In the genomic region with DNA sequence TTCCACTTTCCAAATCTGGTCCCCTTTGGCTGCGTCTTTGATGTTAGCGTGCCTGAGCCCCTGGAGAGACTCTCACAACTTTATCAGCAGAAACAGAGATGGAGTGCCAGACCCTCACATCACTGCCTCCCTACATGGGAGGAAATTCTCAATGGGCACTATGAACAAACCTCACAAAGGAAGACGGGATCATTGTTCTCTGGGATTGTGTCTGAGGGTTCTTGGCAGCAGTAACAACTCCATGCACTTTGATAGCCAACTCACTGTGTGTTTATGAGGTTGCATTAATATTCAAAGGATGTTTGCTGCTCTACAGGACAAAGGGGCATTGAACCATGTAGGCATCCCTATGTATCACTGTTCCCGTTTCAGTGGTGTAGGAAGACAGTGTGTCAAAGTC, we compare ENCODE assay signal across 23 mouse cellular contexts.
DNase-seq lines count a peak whose midpoint lies in the region; ATAC-seq lines count a peak whose summit lies in the region.
"Had no signal": no experiment of that assay in that cellular context is flagged by ENCODE, and none has a peak within 500 bp of the region (broad histone marks: within the 10 kb centered on the region; RNA-seq: fewer than 3 reads in every experiment).

No protein-coding gene starts in this region.

- H3K9me3 ChIP-seq in forebrain, embryonic 14.5 days (replicated peaks; ENCODE audit: control insufficient read depth, low read length): no peaks in the 10 kb centered on the region
- no peaks in the 10 kb centered on the region for H3K9me3 ChIP-seq in forebrain, embryonic 15.5 days
- no peaks in the 10 kb centered on the region for H3K9me3 ChIP-seq in hindbrain, embryonic 14.5 days (ENCODE audit: control insufficient read depth, low read length)
- H3K9me3 ChIP-seq in hindbrain, embryonic 12.5 days (replicated peaks): no peaks in the 10 kb centered on the region
- H3K9me3 ChIP-seq in midbrain, embryonic 15.5 days: no peaks in the 10 kb centered on the region
- no peaks in the 10 kb centered on the region for H3K9me3 ChIP-seq in midbrain, embryonic 10.5 days (replicated peaks)
- H3K9me3 ChIP-seq: embryonic facial prominence, embryonic 13.5 days; forebrain, embryonic 12.5 days; heart, embryonic 13.5 days; hindbrain, embryonic 15.5 days had no signal

- DNase-seq in forebrain, embryonic 14.5 days (ENCODE audit: low spot score): peak; percentile 17
- no peak for DNase-seq in hindbrain, embryonic 14.5 days (ENCODE audit: low spot score)
- DNase-seq in midbrain, embryonic 10.5 days (ENCODE audit: low spot score): no peak
- DNase-seq in liver: no peak
- DNase-seq: adrenal gland, postnatal 25 days; B cell, adult 2 months; cerebellum, adult 11-12 months; cerebellum, adult 9-10 months; cerebellum, postnatal 25 days; gastrocnemius, postnatal 10 days; heart, adult 2 months; heart, postnatal 4 days had no signal

- H3K27ac ChIP-seq in forebrain, embryonic 14.5 days (ENCODE audit: low read depth, low read length): no peak overlapping the region
- H3K27ac ChIP-seq in forebrain, embryonic 15.5 days (replicated peaks): no peak overlapping the region
- no peak overlapping the region; the same call in 1 of the 2 replicates for H3K27ac ChIP-seq in hindbrain, embryonic 14.5 days
- no peak overlapping the region for H3K27ac ChIP-seq in hindbrain, embryonic 12.5 days
- H3K27ac ChIP-seq in midbrain, embryonic 15.5 days: no peak overlapping the region
- H3K27ac ChIP-seq in midbrain, embryonic 10.5 days (replicated peaks): no peak overlapping the region
- H3K27ac ChIP-seq: embryonic facial prominence, embryonic 13.5 days; forebrain, embryonic 12.5 days; heart, adult 2 months; heart, embryonic 13.5 days; hindbrain, embryonic 15.5 days had no signal

- no peak overlapping the region for H3K4me2 ChIP-seq in forebrain, embryonic 14.5 days (ENCODE audit: low read length)
- H3K4me2 ChIP-seq in forebrain, embryonic 15.5 days (replicated peaks): no peak overlapping the region
- no peak overlapping the region for H3K4me2 ChIP-seq in hindbrain, embryonic 14.5 days (replicated peaks)
- no peak overlapping the region for H3K4me2 ChIP-seq in hindbrain, embryonic 12.5 days (replicated peaks)
- H3K4me2 ChIP-seq in midbrain, embryonic 15.5 days: no peak overlapping the region
- H3K4me2 ChIP-seq: embryonic facial prominence, embryonic 13.5 days; forebrain, embryonic 12.5 days; heart, embryonic 13.5 days; hindbrain, embryonic 15.5 days had no signal

- no peak overlapping the region for H3K4me3 ChIP-seq in forebrain, embryonic 14.5 days (ENCODE audit: low read depth, low read length)
- no peak overlapping the region for H3K4me3 ChIP-seq in forebrain, embryonic 15.5 days
- no peak overlapping the region for H3K4me3 ChIP-seq in hindbrain, embryonic 14.5 days (replicated peaks; ENCODE audit: low read length)
- H3K4me3 ChIP-seq in hindbrain, embryonic 12.5 days: no peak overlapping the region
- no peak overlapping the region for H3K4me3 ChIP-seq in midbrain, embryonic 15.5 days
- no peak overlapping the region for H3K4me3 ChIP-seq in midbrain, embryonic 10.5 days
- H3K4me3 ChIP-seq: embryonic facial prominence, embryonic 13.5 days; forebrain, embryonic 12.5 days; heart, adult 2 months; heart, embryonic 13.5 days; hindbrain, embryonic 15.5 days had no signal

- H3K27me3 ChIP-seq in forebrain, embryonic 14.5 days (replicated peaks; ENCODE audit: control insufficient read depth, insufficient read depth, low read length): no peaks in the 10 kb centered on the region
- H3K27me3 ChIP-seq in forebrain, embryonic 15.5 days: no peaks in the 10 kb centered on the region
- H3K27me3 ChIP-seq in hindbrain, embryonic 14.5 days (ENCODE audit: control insufficient read depth, insufficient read depth, low read length): no peaks in the 10 kb centered on the region
- H3K27me3 ChIP-seq in hindbrain, embryonic 12.5 days: no peaks in the 10 kb centered on the region
- no peaks in the 10 kb centered on the region for H3K27me3 ChIP-seq in midbrain, embryonic 15.5 days (replicated peaks)
- no peaks in the 10 kb centered on the region for H3K27me3 ChIP-seq in midbrain, embryonic 10.5 days (ENCODE audit: low read depth, poor library complexity, severe bottlenecking)
- H3K27me3 ChIP-seq: embryonic facial prominence, embryonic 13.5 days; forebrain, embryonic 12.5 days; heart, embryonic 13.5 days; hindbrain, embryonic 15.5 days; Patski had no signal

- ATAC-seq in forebrain, embryonic 14.5 days: no peak
- ATAC-seq in forebrain, embryonic 15.5 days (replicated peaks): no peak
- peak; percentile 17; the same call in 1 of the 2 replicates for ATAC-seq in hindbrain, embryonic 14.5 days (ENCODE audit: low FRiP score)
- no peak for ATAC-seq in hindbrain, embryonic 12.5 days (ENCODE audit: low FRiP score)
- ATAC-seq in midbrain, embryonic 15.5 days (replicated peaks): 0 out of 2 replicates have a peak, but pooled peaks have one; percentile 17
- ATAC-seq: activated CD4-positive, CD25-positive, alpha-beta regulatory T cell, adult 4 months; inflammation-experienced regulatory T-cells, adult 6 months; intestine, postnatal 0 days; Patski had no signal

- H3K36me3 ChIP-seq in forebrain, embryonic 14.5 days (ENCODE audit: control insufficient read depth, insufficient read depth, low read length): no peaks in the 10 kb centered on the region
- no peaks in the 10 kb centered on the region for H3K36me3 ChIP-seq in forebrain, embryonic 15.5 days
- H3K36me3 ChIP-seq in hindbrain, embryonic 14.5 days (replicated peaks; ENCODE audit: control insufficient read depth, insufficient read depth): 0 out of 2 replicates have a peak, but pooled peaks cover 9% of the 10 kb centered on the region
- H3K36me3 ChIP-seq in hindbrain, embryonic 12.5 days: no peaks in the 10 kb centered on the region
- no peaks in the 10 kb centered on the region for H3K36me3 ChIP-seq in midbrain, embryonic 15.5 days (replicated peaks)
- no peaks in the 10 kb centered on the region for H3K36me3 ChIP-seq in midbrain, embryonic 10.5 days
- H3K36me3 ChIP-seq: embryonic facial prominence, embryonic 13.5 days; forebrain, embryonic 12.5 days; heart, embryonic 13.5 days; hindbrain, embryonic 15.5 days had no signal

- H3K4me1 ChIP-seq in forebrain, embryonic 14.5 days (ENCODE audit: control insufficient read depth, insufficient read depth, low read length): no peaks in the 10 kb centered on the region
- H3K4me1 ChIP-seq in forebrain, embryonic 15.5 days: peaks cover 5% of the 10 kb centered on the region; the same call in 1 of the 2 replicates
- H3K4me1 ChIP-seq in hindbrain, embryonic 14.5 days (replicated peaks; ENCODE audit: control insufficient read depth, insufficient read depth, low read length): no peaks in the 10 kb centered on the region
- H3K4me1 ChIP-seq in hindbrain, embryonic 12.5 days: no peaks in the 10 kb centered on the region
- peaks cover 12% of the 10 kb centered on the region for H3K4me1 ChIP-seq in midbrain, embryonic 15.5 days
- no peaks in the 10 kb centered on the region for H3K4me1 ChIP-seq in midbrain, embryonic 10.5 days
- H3K4me1 ChIP-seq: embryonic facial prominence, embryonic 13.5 days; heart, embryonic 13.5 days; hindbrain, embryonic 15.5 days had no signal

- 47% methylated on average over 4 of the region's 4 CpGs for WGBS in forebrain, embryonic 14.5 days
- WGBS in forebrain, embryonic 15.5 days: 45% methylated on average over 4 of the region's 4 CpGs
- WGBS in hindbrain, embryonic 14.5 days: 46% methylated on average over 4 of the region's 4 CpGs
- 73% methylated on average over 4 of the region's 4 CpGs for WGBS in hindbrain, embryonic 12.5 days
- WGBS in midbrain, embryonic 15.5 days: 37% methylated on average over 4 of the region's 4 CpGs
- 84% methylated on average over 4 of the region's 4 CpGs for WGBS in midbrain, embryonic 10.5 days

- H3K9ac ChIP-seq in forebrain, embryonic 14.5 days (ENCODE audit: low read length): no peak overlapping the region
- no peak overlapping the region for H3K9ac ChIP-seq in forebrain, embryonic 15.5 days (replicated peaks)
- no peak overlapping the region for H3K9ac ChIP-seq in hindbrain, embryonic 14.5 days
- H3K9ac ChIP-seq in hindbrain, embryonic 12.5 days: no peak overlapping the region
- no peak overlapping the region for H3K9ac ChIP-seq in midbrain, embryonic 15.5 days
- H3K9ac ChIP-seq: embryonic facial prominence, embryonic 13.5 days; forebrain, embryonic 12.5 days; heart, embryonic 13.5 days; hindbrain, embryonic 15.5 days had no signal

Comparison
In these comparisons a context has a peak if more than half of its experiments do, and no peak if none do; other contexts are left out.
1. ATAC-seq: peak in hindbrain, embryonic 14.5 days (single experiment) and midbrain, embryonic 15.5 days (single experiment); none in forebrain, embryonic 14.5 days (single experiment), forebrain, embryonic 15.5 days (single experiment) and hindbrain, embryonic 12.5 days (single experiment).